Mouse (Mus musculus) skeletal muscle tissue, postnatal 0 days (tissue): ENCODE data around the gene Ajm1. TPM values are rescaled to one million over a fixed set of nuclear protein-coding genes. Genes with fewer than 3 reads are reported as not detected.

Experiments used
- polyA plus RNA-seq: library from polyadenylated mRNA; unstranded; fragments of >200 nt; fragmentation: Nextera tagmentation; extraction: Ambion mirVana; gene quantifications from 2 replicates; pipeline ENCODE4 v1.2.1, GENCODE M21; 2015

Ajm1 gene
- 0.18 TPM in 1 of 2 replicates, not detected in the other for polyA plus RNA-seq

GRCm38 (mm10) chr2:25581294-25581864 is at the start of gene Ajm1:
TSS of gene Ajm1 (minus strand) at chr2:25581757.

DNA sequence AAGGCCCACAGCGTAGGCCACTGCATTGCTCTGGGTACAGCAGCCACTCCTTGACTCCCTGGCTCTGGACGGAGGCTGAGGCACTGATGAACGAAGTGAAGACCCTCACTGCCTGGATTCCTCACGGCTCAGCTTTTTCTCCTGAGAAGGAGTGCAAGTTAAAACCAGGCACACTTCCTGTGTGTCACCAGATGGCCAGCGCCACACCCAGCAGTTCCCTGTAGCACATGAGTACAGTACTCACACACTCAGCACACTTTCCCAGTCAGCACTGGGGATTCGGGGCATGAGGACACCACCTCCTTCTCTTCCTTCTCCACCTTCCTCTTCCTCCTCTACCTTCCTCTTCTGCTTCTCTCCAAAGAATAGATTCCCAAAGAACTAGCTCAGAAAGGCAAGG is 46.3 kb upstream of the Ajm1 start, which contains the start of gene Fcna:
Gene Fcna, minus strand, starts transcription at position 220 of the 400 bp plus-strand sequence.

DNA sequence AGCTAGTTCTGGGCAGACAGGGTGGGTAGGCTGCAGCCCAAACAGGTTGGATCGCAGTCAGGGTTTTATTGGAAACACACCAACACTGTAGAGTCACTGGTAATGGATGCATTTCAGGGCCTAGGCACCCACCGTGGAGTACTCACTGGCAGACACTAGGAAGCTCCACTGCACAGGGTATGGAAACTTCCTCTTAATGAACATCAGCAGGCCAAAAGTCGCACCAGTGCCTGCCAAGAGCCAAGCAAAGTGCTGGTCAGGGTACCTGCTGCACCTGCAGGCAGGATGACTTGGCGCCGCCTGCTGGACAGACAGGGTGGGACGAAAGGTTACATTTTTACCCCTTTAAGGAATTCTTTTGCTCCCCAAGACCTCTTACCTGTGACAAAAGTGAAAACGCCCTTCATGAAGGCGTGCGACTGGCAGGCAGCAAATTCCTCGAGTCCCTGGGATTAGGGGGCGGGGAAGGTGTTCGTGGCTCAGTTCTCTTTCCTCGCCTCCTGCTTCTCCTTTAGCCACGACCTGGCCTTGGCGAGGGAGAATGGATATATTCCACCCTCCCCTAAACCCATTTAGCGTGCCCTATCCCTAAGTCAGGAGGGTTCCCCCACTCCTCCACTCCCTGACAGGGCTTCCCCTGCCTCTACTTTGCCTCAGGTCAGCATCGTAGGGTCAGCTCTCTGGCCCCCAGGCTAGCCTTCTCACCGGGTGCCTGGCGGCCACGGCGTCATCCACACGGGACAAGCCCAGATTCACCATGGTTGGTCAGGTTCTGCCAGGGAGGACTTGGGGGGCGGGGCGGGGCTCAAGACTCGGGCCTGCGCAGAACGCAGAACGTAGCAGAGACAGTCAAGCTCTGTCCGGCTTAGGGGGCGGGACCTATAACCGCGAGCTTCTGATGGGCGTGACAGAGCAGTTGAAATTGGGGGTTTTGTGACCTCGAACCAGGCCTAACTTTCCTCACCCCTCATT is 40.0 kb upstream of the Ajm1 start, which contains the start of gene Tmem141:
Gene Tmem141, minus strand, starts transcription at position 777 of the 972 bp plus-strand sequence.

GRCm38 (mm10) chr2:25617578-25617977 is 36.0 kb upstream of the Ajm1 start, which contains the start of gene Ccdc183:
TSS of gene Ccdc183 (minus strand) at chr2:25617678.

DNA sequence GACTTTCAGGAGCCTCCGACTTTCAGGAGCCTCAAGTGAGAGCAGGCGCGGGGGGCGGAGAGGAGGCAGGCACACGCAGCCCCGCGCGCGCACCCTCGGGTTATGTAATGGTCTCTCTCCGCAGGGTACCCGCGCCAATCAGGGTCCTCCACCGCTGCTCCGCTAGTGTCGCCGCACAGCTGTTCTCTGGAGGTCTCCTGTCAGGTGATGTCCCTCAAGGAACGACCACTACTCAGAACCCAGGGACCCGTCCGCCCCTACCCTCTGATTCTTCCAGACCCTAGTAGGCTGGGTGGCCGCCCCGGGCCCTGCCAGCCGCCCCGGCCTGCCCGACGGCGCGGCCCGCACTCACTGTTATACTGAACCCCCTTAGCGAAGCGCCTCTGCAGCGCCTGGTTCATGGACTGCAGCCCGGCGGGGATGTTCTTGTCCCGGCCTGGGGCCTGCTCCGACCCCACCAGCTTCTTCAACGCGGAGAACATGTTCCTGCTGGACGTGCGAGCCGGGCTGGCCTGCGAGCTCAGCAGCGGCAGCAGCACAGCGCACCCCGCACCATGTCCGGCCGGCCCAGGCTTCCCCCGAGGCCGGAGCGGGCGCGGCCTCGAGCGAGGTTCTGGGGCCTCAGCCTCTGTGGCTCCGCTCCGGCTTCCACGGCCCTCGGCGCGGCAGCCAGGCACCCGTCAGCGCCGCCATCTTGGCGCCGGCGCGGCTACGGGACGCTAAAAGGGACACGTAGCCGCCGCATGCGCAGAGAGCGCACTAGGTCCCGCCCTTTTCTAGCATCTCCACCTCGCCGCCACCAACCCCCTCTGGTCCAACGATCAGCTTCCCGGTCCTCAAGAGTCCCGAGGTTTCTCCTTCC is 26.4 kb upstream of the Ajm1 start, which contains the start of gene Rabl6:
Gene Rabl6, minus strand, starts transcription at position 761 of the 862 bp plus-strand sequence.

GRCm38 (mm10) chr2:25574579-25575431 is 6.8 kb downstream of the Ajm1 start, which contains the start of the genes Mamdc4 and Phpt1:
TSS of gene Mamdc4 (minus strand) at chr2:25574845.
TSS of gene Phpt1 (minus strand) at chr2:25575224.

GRCm38 (mm10) chr2:25557221-25557963 is 24.2 kb downstream of the Ajm1 start, which contains the start of gene Edf1:
TSS of gene Edf1 (plus strand) at chr2:25557847.

GRCm38 (mm10) chr2:25546811-25547491 is 34.6 kb downstream of the Ajm1 start, which contains the start of gene Traf2:
TSS of gene Traf2 (minus strand) at chr2:25546940.

Other genes with a start within 250 kb of the Ajm1 start
- gene Man1b1, start 249.4 kb downstream of the Ajm1 start, polyA plus RNA-seq: 29.6 and 33.0 TPM in 2 replicates
- gene Dpp7, start 225.4 kb downstream of the Ajm1 start, polyA plus RNA-seq: 8.7 and 10.9 TPM in 2 replicates
- 12.4 and 16.8 TPM in 2 replicates for gene Uap1l1, start 216.1 kb downstream of the Ajm1 start, polyA plus RNA-seq
- 5.8 and 6.4 TPM in 2 replicates for gene Sapcd2, start 209.4 kb downstream of the Ajm1 start, polyA plus RNA-seq
- gene Entpd2, start 185.9 kb downstream of the Ajm1 start, polyA plus RNA-seq: 30.8 and 32.7 TPM in 2 replicates
- gene Npdc1, start 182.4 kb downstream of the Ajm1 start, polyA plus RNA-seq: 19.3 and 28.5 TPM in 2 replicates
- 0.06 TPM in 1 of 2 replicates, not detected in the other for gene Fut7, start 158.5 kb downstream of the Ajm1 start, polyA plus RNA-seq
- 1.2 and 1.6 TPM in 2 replicates for gene Abca2, start 153.1 kb downstream of the Ajm1 start, polyA plus RNA-seq
- gene Clic3, start 124.9 kb downstream of the Ajm1 start, polyA plus RNA-seq: 1.0 and 6.2 TPM in 2 replicates
- 56.6 and 62.1 TPM in 2 replicates for gene Paxx, start 120.7 kb downstream of the Ajm1 start, polyA plus RNA-seq
- 11.8 and 13.3 TPM in 2 replicates for gene Ptgds, start 111.7 kb downstream of the Ajm1 start, polyA plus RNA-seq
- not detected in 2 replicates for gene Lcn12, start 87.8 kb downstream of the Ajm1 start, polyA plus RNA-seq
- gene Fbxw5, start 81.0 kb downstream of the Ajm1 start, polyA plus RNA-seq: 56.1 and 56.8 TPM in 2 replicates
- 2.9 and 4.1 TPM in 2 replicates for gene C8g, start 80.0 kb downstream of the Ajm1 start, polyA plus RNA-seq
- gene Traf2, start 34.8 kb downstream of the Ajm1 start, polyA plus RNA-seq: 13.9 and 15.5 TPM in 2 replicates
- gene Edf1, start 23.9 kb downstream of the Ajm1 start, polyA plus RNA-seq: 314 and 359 TPM in 2 replicates
- 0.45 and 0.50 TPM in 2 replicates for gene Mamdc4, start 6.9 kb downstream of the Ajm1 start, polyA plus RNA-seq
- 93.0 and 102 TPM in 2 replicates for gene Phpt1, start 6.5 kb downstream of the Ajm1 start, polyA plus RNA-seq
- gene Rabl6, start 26.8 kb upstream of the Ajm1 start, polyA plus RNA-seq: 37.7 TPM in 2 replicates
- 0.35 and 0.42 TPM in 2 replicates for gene Ccdc183, start 35.9 kb upstream of the Ajm1 start, polyA plus RNA-seq
- gene Tmem141, start 40.2 kb upstream of the Ajm1 start, polyA plus RNA-seq: 22.0 and 25.0 TPM in 2 replicates
- gene Fcna, start 46.3 kb upstream of the Ajm1 start, polyA plus RNA-seq: 12.6 and 21.8 TPM in 2 replicates
- gene Lcn8, start 71.4 kb upstream of the Ajm1 start, polyA plus RNA-seq: not detected in 2 replicates
- gene Lcn5, start 76.2 kb upstream of the Ajm1 start, polyA plus RNA-seq: not detected in 2 replicates
- gene Lcn6, start 95.0 kb upstream of the Ajm1 start, polyA plus RNA-seq: not detected in 2 replicates
- not detected in 2 replicates for gene Lcn10, start 101.0 kb upstream of the Ajm1 start, polyA plus RNA-seq
- not detected in 2 replicates for gene Obp2a, start 118.3 kb upstream of the Ajm1 start, polyA plus RNA-seq
- 41.4 and 46.9 TPM in 2 replicates for gene Bmyc, start 125.0 kb upstream of the Ajm1 start, polyA plus RNA-seq
- not detected in 2 replicates for gene Obp2b, start 155.3 kb upstream of the Ajm1 start, polyA plus RNA-seq
- gene Lcn3, start 183.8 kb upstream of the Ajm1 start, polyA plus RNA-seq: not detected in 2 replicates
- gene Lcn11, start 195.3 kb upstream of the Ajm1 start, polyA plus RNA-seq: not detected in 2 replicates
- not detected in 2 replicates for gene Gm13539, start 200.5 kb upstream of the Ajm1 start, polyA plus RNA-seq
- gene Glt6d1, start 234.1 kb upstream of the Ajm1 start, polyA plus RNA-seq: not detected in 2 replicates
- gene Lcn9, start 241.4 kb upstream of the Ajm1 start, polyA plus RNA-seq: not detected in 2 replicates